Mouse (Mus musculus) forebrain, embryonic 11.5 days (tissue): Measurements from ENCODE around the gene Vill. TPM values are rescaled to one million over a fixed set of nuclear protein-coding genes. Genes with fewer than 3 reads are reported as not detected.
A peak's percentile ranks its signal among the peaks of the same experiment; 100 is the strongest.

Experiments used
- ATAC-seq: fragments of 200-750 bp; cut with Nextera tagmentation; replicated peaks from 2 replicates; pipeline ENCODE4 v1.8.0; 2017; ENCODE audit warnings: moderate TSS enrichment; ENCODE audit not compliant: low FRiP score
- DNase-seq: peaks from one replicate; pipeline ENCODE4 v3.0.0-alpha.2; 2017; ENCODE audit warnings: low spot score
- H3K27ac ChIP-seq: fragments of 300-500 bp; sonication (generic); 2 replicates; pipeline ENCODE4 v1.5.1; 2014; ENCODE audit warnings: low read depth, low read length
- H3K27me3 ChIP-seq: fragments of 300-500 bp; sonication (generic); 2 replicates; pipeline ENCODE4 v1.6.1; 2014; ENCODE audit warnings: mild to moderate bottlenecking, low read length, mixed read lengths; ENCODE audit not compliant: control insufficient read depth, insufficient read depth
- H3K36me3 ChIP-seq: fragments of 300-500 bp; sonication (generic); 2 replicates; pipeline ENCODE4 v1.6.1; 2014; ENCODE audit warnings: mild to moderate bottlenecking, low read length, moderate library complexity, mixed read lengths; ENCODE audit not compliant: control insufficient read depth, insufficient read depth
- H3K4me1 ChIP-seq: fragments of 300-500 bp; sonication (generic); replicated peaks from 2 replicates; pipeline ENCODE4 v1.6.1; 2014; ENCODE audit warnings: low read length, mixed read lengths; ENCODE audit not compliant: control insufficient read depth, insufficient read depth
- H3K4me2 ChIP-seq: fragments of 300-500 bp; sonication (generic); 2 replicates; pipeline ENCODE4 v1.6.1; 2014; ENCODE audit warnings: low read depth, mild to moderate bottlenecking, low read length, moderate library complexity, mixed read lengths; ENCODE audit not compliant: severe bottlenecking
- H3K4me3 ChIP-seq: fragments of 300-500 bp; sonication (generic); 2 replicates; pipeline ENCODE4 v1.5.1; 2014; ENCODE audit warnings: low read depth, low read length
- H3K9ac ChIP-seq: fragments of 300-500 bp; sonication (generic); 2 replicates; pipeline ENCODE4 v1.6.1; 2014; ENCODE audit warnings: low read length
- H3K9me3 ChIP-seq: fragments of 300-500 bp; sonication (generic); 2 replicates; pipeline ENCODE4 v1.6.1; 2016; ENCODE audit warnings: low read length, mixed read lengths; ENCODE audit not compliant: control insufficient read depth
- WGBS: fragments of 180-500 bp; shearing (Covaris S2); extraction: QIAGEN DNeasy Blood & Tissue Kit; methylation state at CpG from one replicate; pipeline ENCODE4 v1.1.7; 2014; 5-methylcytosine and 5-hydroxymethylcytosine counted together
- polyA plus RNA-seq: library from polyadenylated mRNA; unstranded; fragments of >200 nt; fragmentation: Nextera tagmentation; extraction: Ambion mirVana; gene quantifications from 2 replicates; pipeline ENCODE4 v1.2.1, GENCODE M21; 2014

Vill gene
- 8.6 and 11.1 TPM in 2 replicates for polyA plus RNA-seq

- Histone ChIP-seq H3K9me3 (no peaks in the 10 kb centered on the region), H3K4me3 (peak within 1 kb of the TSS; percentile 25), H3K9ac (peak within 1 kb of the TSS; percentile 50), H3K27me3 (no peaks in the 10 kb centered on the region; the same call in 1 of the 2 replicates), H3K36me3 (no peaks in the 10 kb centered on the region), H3K27ac (no peak within 1 kb of the TSS), H3K4me1 (no peaks in the 10 kb centered on the region; the same call in none of the 2 replicates), H3K4me2 (peak within 1 kb of the TSS; percentile 58)
- peak; percentile 87 for ATAC-seq
- peak; percentile 72 for DNase-seq
- 18% methylated on average over 22 of the region's 22 CpGs for WGBS
Observed at GRCm38 (mm10) chr9:119052154-119052944, at the start of gene Vill. TSS of gene Vill (plus strand) at chr9:119052778.

- ATAC-seq (no peak), DNase-seq (no peak)
- Histone ChIP-seq H3K9ac (no peak overlapping the region), H3K27ac (no peak overlapping the region), H3K4me2 (no peak overlapping the region), H3K36me3 (no peaks in the 10 kb centered on the region), H3K9me3 (no peaks in the 10 kb centered on the region), H3K4me1 (peaks cover 7% of the 10 kb centered on the region; the same call in 1 of the 2 replicates), H3K4me3 (no peak overlapping the region), H3K27me3 (no peaks in the 10 kb centered on the region)
- 91% methylated on average over 23 of the region's 23 CpGs for whole genome bisulfite sequencing
Observed at GRCm38 (mm10) chr9:119003990-119004702, 48.4 kb upstream of the Vill start.

GRCm38 (mm10) chr9:119004703-119005076, 47.9 kb upstream of the Vill start:
- no peak overlapping the region for H3K27ac ChIP-seq
- WGBS = 94% methylated on average over 16 of the region's 16 CpGs
- H3K4me2 ChIP-seq = no peak overlapping the region
- H3K36me3 ChIP-seq = no peaks in the 10 kb centered on the region
- H3K9me3 ChIP-seq = no peaks in the 10 kb centered on the region
- H3K9ac ChIP-seq = no peak overlapping the region
- H3K4me1 ChIP-seq = peaks cover 7% of the 10 kb centered on the region; the same call in 1 of the 2 replicates
- no peaks in the 10 kb centered on the region for H3K27me3 ChIP-seq
- no peak overlapping the region for H3K4me3 ChIP-seq
- ATAC-seq (no peak), DNase-seq (no peak)

GRCm38 (mm10) chr9:119005303-119006029, 47.1 kb upstream of the Vill start:
- H3K36me3 ChIP-seq = no peaks in the 10 kb centered on the region
- no peak overlapping the region for H3K27ac ChIP-seq
- no peak for DNase-seq
- peak; percentile 21; the same call in 1 of the 2 replicates for ATAC-seq
- no peaks in the 10 kb centered on the region for H3K27me3 ChIP-seq
- H3K9me3 ChIP-seq = no peaks in the 10 kb centered on the region
- WGBS = 78% methylated on average over 15 of the region's 15 CpGs
- H3K9ac ChIP-seq = no peak overlapping the region
- peaks cover 7% of the 10 kb centered on the region; the same call in 1 of the 2 replicates for H3K4me1 ChIP-seq
- H3K4me2 ChIP-seq = no peak overlapping the region
- no peak overlapping the region for H3K4me3 ChIP-seq

- WGBS = 88% methylated on average over 10 of the region's 10 CpGs
- DNase-seq (no peak), ATAC-seq (no peak)
- Histone ChIP-seq H3K4me3 (no peak overlapping the region), H3K4me2 (no peak overlapping the region), H3K36me3 (no peaks in the 10 kb centered on the region), H3K27me3 (no peaks in the 10 kb centered on the region), H3K9me3 (no peaks in the 10 kb centered on the region), H3K27ac (no peak overlapping the region), H3K4me1 (peaks cover 7% of the 10 kb centered on the region; the same call in 1 of the 2 replicates), H3K9ac (no peak overlapping the region)
Observed at GRCm38 (mm10) chr9:119007266-119007665, 45.3 kb upstream of the Vill start.

GRCm38 (mm10) chr9:119008871-119009270, 43.7 kb upstream of the Vill start:
- 86% methylated on average over 7 of the region's 7 CpGs for WGBS
- H3K27ac ChIP-seq = no peak overlapping the region

GRCm38 (mm10) chr9:119010156-119010710, 42.3 kb upstream of the Vill start:
- Histone ChIP-seq H3K27me3 (no peaks in the 10 kb centered on the region), H3K4me2 (no peak overlapping the region), H3K4me3 (no peak overlapping the region), H3K9me3 (no peaks in the 10 kb centered on the region), H3K9ac (no peak overlapping the region), H3K27ac (no peak overlapping the region), H3K36me3 (no peaks in the 10 kb centered on the region), H3K4me1 (peaks cover 4% of the 10 kb centered on the region; the same call in 1 of the 2 replicates)
- ATAC-seq = no peak
- 85% methylated on average over 13 of the region's 13 CpGs for WGBS
- DNase-seq = no peak

More at GRCm38 (mm10) chr9:119008871-119009270, 43.7 kb upstream of the Vill start:
- Histone ChIP-seq H3K27me3 (no peaks in the 10 kb centered on the region), H3K36me3 (no peaks in the 10 kb centered on the region), H3K9ac (no peak overlapping the region), H3K4me1 (peaks cover 7% of the 10 kb centered on the region; the same call in 1 of the 2 replicates), H3K4me2 (no peak overlapping the region), H3K4me3 (no peak overlapping the region), H3K9me3 (no peaks in the 10 kb centered on the region)
- DNase-seq (no peak), ATAC-seq (no peak)
